Mouse (Mus musculus) hindbrain, embryonic 16.5 days (tissue): ENCODE measurements around the gene Fam216b. TPM values are rescaled to one million over a fixed set of nuclear protein-coding genes. Genes with fewer than 3 reads are reported as not detected.

Source experiments
- ATAC-seq: fragments of 200-750 bp; cut with Nextera tagmentation; 2 replicates; pipeline ENCODE4 v1.8.0; 2017; ENCODE audit warnings: moderate TSS enrichment, moderate library complexity
- H3K27ac ChIP-seq: fragments of 300-500 bp; sonication (generic); 2 replicates; pipeline ENCODE4 v1.5.1; 2014; ENCODE audit warnings: low read depth, mild to moderate bottlenecking, control low read depth, low read length, moderate library complexity
- H3K27me3 ChIP-seq: fragments of 300-500 bp; sonication (generic); replicated peaks from 2 replicates; pipeline ENCODE4 v1.6.1; 2014; ENCODE audit warnings: low read length; ENCODE audit not compliant: control insufficient read depth, insufficient read depth
- H3K36me3 ChIP-seq: fragments of 300-500 bp; sonication (generic); 2 replicates; pipeline ENCODE4 v1.6.1; 2014; ENCODE audit warnings: mild to moderate bottlenecking, low read length, moderate library complexity, mixed read lengths; ENCODE audit not compliant: control insufficient read depth, insufficient read depth
- H3K4me1 ChIP-seq: fragments of 300-500 bp; sonication (generic); 2 replicates; pipeline ENCODE4 v1.6.1; 2014; ENCODE audit warnings: low read depth, low read length; ENCODE audit not compliant: control insufficient read depth, insufficient read depth
- H3K4me2 ChIP-seq: fragments of 300-500 bp; sonication (generic); 2 replicates; pipeline ENCODE4 v1.6.1; 2014; ENCODE audit warnings: mild to moderate bottlenecking, low read length, control low read depth, moderate library complexity
- H3K4me3 ChIP-seq: fragments of 300-500 bp; sonication (generic); 2 replicates; pipeline ENCODE4 v1.5.1; 2014; ENCODE audit warnings: mild to moderate bottlenecking, low read length, control low read depth, moderate library complexity
- H3K9ac ChIP-seq: fragments of 300-500 bp; sonication (generic); 2 replicates; pipeline ENCODE4 v1.6.1; 2014; ENCODE audit warnings: low read depth, mild to moderate bottlenecking, control low read depth, low read length, moderate library complexity
- H3K9me3 ChIP-seq: fragments of 300-500 bp; sonication (generic); 2 replicates; pipeline ENCODE4 v1.6.1; 2014; ENCODE audit warnings: mild to moderate bottlenecking, low read length, moderate library complexity; ENCODE audit not compliant: control insufficient read depth
- WGBS: fragments of 180-500 bp; shearing (Covaris S2); extraction: QIAGEN DNeasy Blood & Tissue Kit; methylation state at CpG from one replicate; pipeline ENCODE4 v1.1.7; 2014; 5-methylcytosine and 5-hydroxymethylcytosine counted together
- polyA plus RNA-seq: library from polyadenylated mRNA; unstranded; fragments of >200 nt; fragmentation: Nextera tagmentation; extraction: Ambion mirVana; gene quantifications from 2 replicates; pipeline ENCODE4 v1.2.1, GENCODE M21; 2015

Gene Fam216b
- polyA plus RNA-seq, 1 experiment from 2014 or later: 2.5 TPM

DNA sequence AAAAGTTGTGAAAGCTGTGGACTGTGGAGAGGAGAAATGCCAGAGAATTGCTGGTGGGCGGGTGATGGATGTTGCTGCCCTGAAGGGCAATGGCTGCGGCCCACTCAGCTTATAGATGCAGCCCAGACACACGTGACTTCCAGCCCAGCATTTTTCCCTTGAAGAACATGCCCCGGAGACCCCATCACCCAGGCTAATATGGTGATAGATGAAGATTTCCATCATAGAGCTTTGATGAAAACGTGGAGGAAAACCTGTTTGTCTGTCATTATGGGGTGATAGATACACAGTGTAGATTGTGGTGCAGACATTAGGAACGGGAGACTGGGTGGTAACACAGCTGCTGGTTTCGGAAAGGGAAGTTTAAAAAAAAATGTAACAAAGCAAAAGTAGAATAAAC lies 31.4 kb downstream of the Fam216b start:
- Histone ChIP-seq H3K4me3 (no peak overlapping the region), H3K4me2 (no peak overlapping the region), H3K4me1 (peaks cover 3% of the 10 kb centered on the region), H3K9ac (no peak overlapping the region), H3K36me3 (no peaks in the 10 kb centered on the region), H3K27me3 (no peaks in the 10 kb centered on the region), H3K27ac (no peak overlapping the region), H3K9me3 (no peaks in the 10 kb centered on the region)
- 65% methylated on average over 7 of the region's 7 CpGs for WGBS
- ATAC-seq: no peak

DNA sequence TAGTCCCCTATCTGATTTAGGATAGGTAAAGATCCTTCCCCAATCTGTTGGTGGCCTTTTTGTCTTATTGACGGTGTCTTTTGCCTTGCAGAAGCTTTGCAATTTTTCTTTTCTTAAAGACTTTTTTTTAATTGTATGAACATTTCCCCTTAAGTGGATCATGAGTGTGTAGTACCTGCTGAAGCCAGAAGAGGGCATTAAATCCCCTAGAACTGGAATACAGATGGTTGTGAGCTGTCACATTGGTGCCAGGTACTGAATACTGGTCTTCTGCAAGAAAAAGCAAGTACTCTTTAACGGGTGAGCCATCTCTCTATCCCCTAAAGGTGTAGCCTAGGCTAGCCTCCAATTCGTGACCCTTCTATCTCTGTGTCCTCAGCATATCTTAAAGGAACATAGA lies 32.4 kb downstream of the Fam216b start:
- H3K36me3 ChIP-seq: no peaks in the 10 kb centered on the region
- no peak for ATAC-seq
- no peak overlapping the region for H3K27ac ChIP-seq
- no peak overlapping the region for H3K4me3 ChIP-seq
- no peak overlapping the region for H3K4me2 ChIP-seq
- no peaks in the 10 kb centered on the region for H3K9me3 ChIP-seq
- H3K27me3 ChIP-seq: no peaks in the 10 kb centered on the region
- 89% methylated on average over 3 of the region's 3 CpGs for WGBS
- no peak overlapping the region for H3K9ac ChIP-seq
- H3K4me1 ChIP-seq: peaks cover 3% of the 10 kb centered on the region

DNA sequence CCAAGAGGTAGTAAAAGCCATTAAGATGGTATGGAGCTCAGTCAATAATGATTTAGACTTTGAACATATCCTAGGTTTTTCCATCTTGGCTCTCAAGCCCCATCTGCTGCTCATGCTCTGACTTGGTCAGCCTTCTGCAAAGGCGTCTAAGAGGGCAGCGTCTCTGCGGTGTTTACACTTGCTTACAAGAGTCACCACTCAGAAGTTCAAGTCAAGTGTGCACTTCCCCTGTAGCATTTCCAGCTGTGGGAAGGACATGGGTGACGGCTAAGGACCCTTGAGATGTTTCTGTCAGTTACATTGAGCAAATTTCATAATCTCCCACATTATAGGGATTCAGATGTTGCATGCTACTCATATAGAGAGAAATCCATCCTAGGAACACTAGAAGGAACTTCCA lies 40.1 kb downstream of the Fam216b start:
- no peak for ATAC-seq
- Histone ChIP-seq H3K9ac (no peak overlapping the region), H3K4me1 (no peaks in the 10 kb centered on the region), H3K27ac (no peak overlapping the region), H3K4me3 (no peak overlapping the region), H3K27me3 (no peaks in the 10 kb centered on the region), H3K9me3 (no peaks in the 10 kb centered on the region), H3K36me3 (no peaks in the 10 kb centered on the region), H3K4me2 (no peak overlapping the region)
- 91% methylated on average over 4 of the region's 4 CpGs for WGBS

DNA sequence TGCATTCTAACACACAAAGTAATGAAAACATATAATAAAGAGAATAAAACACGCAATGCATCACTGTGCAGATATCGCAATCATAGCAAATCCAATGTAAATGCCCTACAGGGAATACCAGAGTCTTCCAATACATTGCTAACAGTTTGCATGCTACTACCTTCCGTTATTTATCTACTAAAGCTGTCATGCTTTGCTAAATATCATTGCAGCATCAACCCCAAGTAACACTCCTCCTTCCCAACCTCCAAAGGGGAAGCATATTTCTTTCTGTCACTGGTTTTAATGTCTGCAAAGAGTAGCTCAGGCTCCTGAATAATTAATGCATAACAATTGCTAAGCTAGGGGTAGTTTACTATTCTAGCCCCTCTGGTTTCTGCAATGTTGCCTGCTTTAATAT lies 40.5 kb downstream of the Fam216b start:
- H3K36me3 ChIP-seq: no peaks in the 10 kb centered on the region
- H3K27me3 ChIP-seq: no peaks in the 10 kb centered on the region
- H3K9me3 ChIP-seq: no peaks in the 10 kb centered on the region
- H3K4me1 ChIP-seq: no peaks in the 10 kb centered on the region
- H3K4me3 ChIP-seq: no peak overlapping the region
- no peak for ATAC-seq
- no peak overlapping the region for H3K27ac ChIP-seq
- H3K9ac ChIP-seq: no peak overlapping the region
- H3K4me2 ChIP-seq: no peak overlapping the region
- 82% methylated on average over 3 of the region's 3 CpGs for WGBS

DNA sequence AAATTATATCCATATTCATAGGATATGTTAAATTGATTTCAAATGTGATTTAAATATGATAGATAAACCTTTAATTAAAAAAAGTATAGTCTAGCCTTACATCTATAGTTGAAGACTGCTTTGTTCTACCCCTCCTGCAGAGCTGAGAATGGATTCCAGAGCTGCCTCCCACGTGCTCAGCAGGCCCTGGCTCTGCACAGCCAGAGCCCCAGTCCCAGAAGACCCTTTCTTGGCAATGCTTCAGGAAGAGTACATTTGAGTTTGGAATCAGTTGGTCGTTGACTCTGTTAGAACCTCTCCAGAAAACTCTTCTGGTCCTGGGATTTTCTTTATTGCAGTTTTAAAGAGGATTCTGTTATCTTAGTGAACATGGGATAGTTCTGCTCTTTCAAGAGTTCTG lies 45.7 kb downstream of the Fam216b start:
- Histone ChIP-seq H3K9ac (no peak overlapping the region), H3K27me3 (no peaks in the 10 kb centered on the region), H3K27ac (no peak overlapping the region), H3K36me3 (no peaks in the 10 kb centered on the region), H3K4me2 (no peak overlapping the region), H3K4me1 (no peaks in the 10 kb centered on the region), H3K9me3 (no peaks in the 10 kb centered on the region), H3K4me3 (no peak overlapping the region)
- WGBS: 19% methylated on average over 2 of the region's 2 CpGs
- ATAC-seq: no peak

DNA sequence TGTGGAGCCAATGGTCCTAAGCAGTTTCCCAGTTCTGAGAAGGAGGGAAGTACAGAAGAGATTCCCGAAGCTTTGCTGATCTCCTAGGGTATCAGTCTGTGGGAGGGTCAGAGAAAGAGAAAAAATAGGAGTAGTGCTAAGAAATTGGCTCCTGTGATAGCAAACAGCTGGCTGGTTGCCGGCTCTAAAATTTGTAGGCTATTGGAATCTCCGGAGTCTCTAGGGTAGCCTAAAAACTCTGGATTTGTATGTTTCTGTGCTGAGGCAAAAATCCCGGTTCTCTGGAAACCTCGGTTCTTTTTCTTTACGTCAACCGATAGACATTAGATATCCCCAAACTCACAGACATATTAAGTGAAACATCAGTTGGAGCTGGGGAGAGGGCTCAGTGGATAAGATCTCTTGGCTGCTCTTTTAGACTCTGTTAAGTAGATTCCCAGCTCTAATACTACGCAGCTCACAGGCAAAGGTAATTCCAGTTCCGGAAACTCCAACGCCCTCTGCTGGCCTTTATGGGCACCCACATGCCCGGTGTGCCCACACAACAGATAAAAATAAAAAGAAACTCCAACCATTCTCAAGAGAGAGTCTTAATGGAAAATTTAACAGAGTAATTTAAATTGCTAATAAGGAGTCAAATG lies 46.8 kb downstream of the Fam216b start:
- Histone ChIP-seq H3K27me3 (no peaks in the 10 kb centered on the region), H3K9ac (no peak overlapping the region), H3K4me2 (no peak overlapping the region), H3K9me3 (no peaks in the 10 kb centered on the region), H3K27ac (no peak overlapping the region), H3K36me3 (no peaks in the 10 kb centered on the region), H3K4me1 (no peaks in the 10 kb centered on the region), H3K4me3 (no peak overlapping the region)
- WGBS: 76% methylated on average over 11 of the region's 11 CpGs
- no peak for ATAC-seq

DNA sequence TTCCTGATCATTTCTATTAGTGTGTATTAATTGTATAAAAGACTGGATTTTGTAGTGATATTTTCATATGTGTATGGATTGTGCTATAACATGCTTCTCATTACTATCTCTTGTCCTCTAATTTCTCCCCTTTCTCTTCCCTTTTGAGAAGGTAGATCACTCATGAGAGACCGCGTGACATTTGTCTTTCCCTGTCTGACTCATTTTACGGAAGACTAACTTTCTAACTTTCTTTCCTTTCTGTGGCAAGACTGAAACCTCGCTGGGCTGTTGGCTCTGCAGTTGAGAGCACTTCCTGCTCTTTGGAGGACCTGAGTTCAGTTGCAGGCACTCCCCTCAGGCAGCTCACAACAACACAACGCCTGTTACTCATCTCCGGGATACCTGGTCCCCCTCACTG lies 48.2 kb downstream of the Fam216b start:
- H3K4me2 ChIP-seq: no peak overlapping the region
- 88% methylated on average over 6 of the region's 6 CpGs for WGBS
- no peaks in the 10 kb centered on the region for H3K36me3 ChIP-seq
- H3K27me3 ChIP-seq: no peaks in the 10 kb centered on the region
- H3K4me3 ChIP-seq: no peak overlapping the region
- no peak overlapping the region for H3K9ac ChIP-seq
- no peak for ATAC-seq
- no peaks in the 10 kb centered on the region for H3K9me3 ChIP-seq
- no peaks in the 10 kb centered on the region for H3K4me1 ChIP-seq
- H3K27ac ChIP-seq: no peak overlapping the region

DNA sequence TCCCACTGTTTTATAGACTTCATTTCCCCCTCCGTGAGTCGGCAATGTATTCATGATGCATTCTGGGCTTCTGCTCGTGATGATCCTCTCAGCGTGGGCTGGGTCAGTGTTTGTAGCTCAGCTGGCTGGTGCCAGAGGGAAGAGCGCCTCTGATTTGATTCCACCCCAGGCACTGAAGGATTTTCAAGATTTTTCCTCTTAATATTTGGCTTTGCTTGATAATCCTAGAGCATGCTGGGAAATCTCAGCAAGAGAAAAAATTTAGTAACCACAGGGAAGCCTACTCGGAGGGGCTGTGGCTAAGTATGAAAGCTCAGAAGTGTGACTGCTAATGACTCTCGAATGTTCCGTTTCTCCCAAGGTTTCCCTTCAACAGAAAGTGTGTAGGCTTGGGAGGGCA lies 49.9 kb downstream of the Fam216b start:
- peak; percentile 79 for ATAC-seq
- 50% methylated on average over 8 of the region's 8 CpGs for WGBS
- Histone ChIP-seq H3K4me3 (no peak overlapping the region), H3K27me3 (no peaks in the 10 kb centered on the region), H3K9me3 (no peaks in the 10 kb centered on the region), H3K27ac (no peak overlapping the region), H3K9ac (no peak overlapping the region), H3K36me3 (no peaks in the 10 kb centered on the region), H3K4me2 (peak overlapping the region; percentile 34; the same call in 1 of the 2 replicates), H3K4me1 (no peaks in the 10 kb centered on the region)
